ENCODE assay signal across 8 mouse cellular contexts in the genomic region with DNA sequence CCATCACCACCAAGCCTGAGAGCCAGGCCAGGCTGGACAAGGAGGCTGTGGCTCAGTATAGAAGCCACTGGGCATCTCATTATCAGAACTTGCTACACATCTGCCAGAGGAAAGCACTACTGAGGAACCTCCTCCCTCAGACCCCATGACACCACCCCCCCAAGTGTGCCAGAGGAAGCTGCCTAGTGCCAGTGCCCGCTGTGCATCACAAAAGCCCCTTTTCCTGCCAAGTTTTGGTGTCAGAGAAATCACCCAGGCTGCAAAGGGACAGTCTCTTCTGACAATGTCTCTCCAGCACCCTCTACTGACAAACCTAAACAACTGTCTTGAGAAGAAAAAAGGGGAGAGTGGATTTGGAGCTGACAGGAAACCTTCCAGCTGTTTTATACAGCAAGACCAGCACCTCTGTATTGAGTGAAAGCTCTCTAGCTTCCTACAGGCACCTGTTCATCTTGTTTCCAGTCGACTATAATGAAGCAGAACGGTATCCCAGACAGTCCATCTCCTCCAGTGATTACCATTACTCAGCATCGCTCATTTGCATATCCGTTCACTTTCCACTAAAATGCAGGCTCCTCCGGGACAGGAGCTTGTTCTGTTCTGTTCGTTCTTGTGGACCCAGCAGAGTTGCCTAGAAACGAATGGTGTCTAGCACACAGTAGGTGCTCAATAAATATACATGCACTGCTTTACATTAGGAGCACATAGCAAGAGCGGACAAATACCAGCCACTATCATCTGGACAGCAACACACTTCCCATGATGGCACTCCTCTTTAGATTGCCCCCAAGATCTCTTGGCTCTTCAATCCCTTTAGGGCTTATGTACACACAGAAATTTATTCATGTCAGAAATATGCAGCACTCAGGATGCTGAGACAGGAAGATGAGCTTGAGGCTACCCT. TPM values are rescaled to one million over a fixed set of nuclear protein-coding genes. Genes with fewer than 3 reads are reported as not detected.
DNase-seq lines count a peak whose midpoint lies in the region; ATAC-seq and TF ChIP-seq lines count a peak whose summit lies in the region.

No protein-coding gene starts in this region.

- H3K9ac ChIP-seq in ES-Bruce4 (ENCODE audit: low read depth, poor library complexity, severe bottlenecking), result no peak overlapping the region
- no peak overlapping the region for H3K9ac ChIP-seq in hindbrain, embryonic 13.5 days
- H3K9ac ChIP-seq in midbrain, embryonic 16.5 days (ENCODE audit: low read depth, low read length), result 0 out of 2 replicates have a peak overlapping the region, but pooled peaks have one; percentile 13

- peak; percentile 8 for TF ChIP-seq CTCF in ES-Bruce4 (IDR thresholded peaks at IDR 0.05; ENCODE audit: low read depth, low read length)

- peak; percentile 80 for ATAC-seq in hindbrain, embryonic 13.5 days (ENCODE audit: low FRiP score)
- peak; percentile 81 for ATAC-seq in midbrain, embryonic 16.5 days

- TF ChIP-seq POLR2A in ES-Bruce4 (IDR thresholded peaks at IDR 0.05; ENCODE audit: insufficient read depth, low read length), result no peak

- H3K27me3 ChIP-seq in ES-Bruce4 (ENCODE audit: control insufficient read depth, insufficient read depth, low read length, poor library complexity, severe bottlenecking), result no peaks in the 10 kb centered on the region
- no peaks in the 10 kb centered on the region for H3K27me3 ChIP-seq in hindbrain, embryonic 13.5 days
- H3K27me3 ChIP-seq in midbrain, embryonic 16.5 days (ENCODE audit: control insufficient read depth, insufficient read depth, low read depth, low read length), result no peaks in the 10 kb centered on the region

- peak; percentile 68 for DNase-seq in 3T3-L1 (ENCODE audit: low read depth, low spot score)
- DNase-seq in cerebellum, postnatal 36 days, result peak; percentile 28 to 40
- DNase-seq in layer of hippocampus, postnatal 25 days (ENCODE audit: extremely low spot score in 1 of 2, low spot score in 1 of 2), result peak; percentile 35 to 36
- no peak for DNase-seq in testis, postnatal 10 days (ENCODE audit: low spot score)
- DNase-seq in testis, postnatal 14 days (ENCODE audit: low spot score), result no peak

- TF ChIP-seq EP300 in ES-Bruce4 (IDR thresholded peaks at IDR 0.05; ENCODE audit: insufficient read depth, low read depth, low read length), result no peak

- H3K4me1 ChIP-seq in ES-Bruce4 (ENCODE audit: control insufficient read depth, insufficient read depth, low read length), result no peaks in the 10 kb centered on the region
- H3K4me1 ChIP-seq in hindbrain, embryonic 13.5 days (replicated peaks), result peaks cover 6% of the 10 kb centered on the region; the same call in 1 of the 2 replicates
- no peaks in the 10 kb centered on the region for H3K4me1 ChIP-seq in midbrain, embryonic 16.5 days (ENCODE audit: control insufficient read depth, insufficient read depth, low read length)

- no peaks in the 10 kb centered on the region for H3K9me3 ChIP-seq in ES-Bruce4 (replicated peaks; ENCODE audit: control insufficient read depth, insufficient read depth, low read length, poor library complexity, severe bottlenecking)
- no peaks in the 10 kb centered on the region for H3K9me3 ChIP-seq in hindbrain, embryonic 13.5 days
- no peaks in the 10 kb centered on the region for H3K9me3 ChIP-seq in midbrain, embryonic 16.5 days (replicated peaks; ENCODE audit: control insufficient read depth, low read length, poor library complexity, severe bottlenecking)

- peaks cover 34% of the 10 kb centered on the region for H3K36me3 ChIP-seq in ES-Bruce4 (ENCODE audit: control insufficient read depth, insufficient read depth, low read length, poor library complexity, severe bottlenecking)
- H3K36me3 ChIP-seq in hindbrain, embryonic 13.5 days, result peaks cover 30% of the 10 kb centered on the region
- peaks cover 10% of the 10 kb centered on the region for H3K36me3 ChIP-seq in midbrain, embryonic 16.5 days (ENCODE audit: control insufficient read depth, insufficient read depth, low read length)

- 52% methylated on average over 9 of the region's 9 CpGs for WGBS in hindbrain, embryonic 13.5 days
- 60% methylated on average over 9 of the region's 9 CpGs for WGBS in midbrain, embryonic 16.5 days

- H3K4me3 ChIP-seq in ES-Bruce4 (ENCODE audit: low read depth, low read length), result no peak overlapping the region
- H3K4me3 ChIP-seq in hindbrain, embryonic 13.5 days, result no peak overlapping the region
- no peak overlapping the region for H3K4me3 ChIP-seq in midbrain, embryonic 16.5 days (ENCODE audit: low read depth, low read length)

- no peak overlapping the region for H3K27ac ChIP-seq in ES-Bruce4 (ENCODE audit: insufficient read depth, low read length)
- no peak overlapping the region for H3K27ac ChIP-seq in hindbrain, embryonic 13.5 days
- H3K27ac ChIP-seq in midbrain, embryonic 16.5 days (ENCODE audit: low read length), result peak overlapping the region; percentile 31; the same call in 1 of the 2 replicates

- no peak overlapping the region for H3K4me2 ChIP-seq in hindbrain, embryonic 13.5 days
- no peak overlapping the region for H3K4me2 ChIP-seq in midbrain, embryonic 16.5 days (ENCODE audit: low read length)

RNA-seq across cellular contexts. Expression of a gene that starts 12.6 kb away (rescaled TPM):
- polyA plus RNA-seq in ES-Bruce4 (2011; ENCODE audit: insufficient read depth, insufficient read length, low read depth, missing spikeins), result 244 and 254 TPM in 2 replicates
- 373 and 377 TPM in 2 replicates for polyA plus RNA-seq in hindbrain, embryonic 13.5 days (2015; fragmentation: Nextera tagmentation; extraction: Ambion mirVana)
- 100 to 1,000 TPM; 101 to 123 TPM for total RNA-seq in layer of hippocampus, postnatal 25 days (2021)
- 286 and 305 TPM in 2 replicates for polyA plus RNA-seq in midbrain, embryonic 16.5 days (2015; fragmentation: Nextera tagmentation; extraction: Ambion mirVana)

RNA-seq across cellular contexts. Expression of a gene that starts 28.4 kb away (rescaled TPM):
- not detected in 2 replicates for polyA plus RNA-seq in ES-Bruce4 (2011; ENCODE audit: insufficient read depth, insufficient read length, low read depth, missing spikeins)
- polyA plus RNA-seq in hindbrain, embryonic 13.5 days (2015; fragmentation: Nextera tagmentation; extraction: Ambion mirVana), result not detected in 2 replicates
- total RNA-seq in layer of hippocampus, postnatal 25 days (2021), result under 1 TPM in 1 of 2 experiments, not detected in 1; 0.12 TPM
- polyA plus RNA-seq in midbrain, embryonic 16.5 days (2015; fragmentation: Nextera tagmentation; extraction: Ambion mirVana), result not detected in 2 replicates

RNA-seq across cellular contexts. Expression of a gene that starts 54.3 kb away (rescaled TPM):
- not detected in 2 replicates for polyA plus RNA-seq in ES-Bruce4 (2011; ENCODE audit: insufficient read depth, insufficient read length, low read depth, missing spikeins)
- polyA plus RNA-seq in hindbrain, embryonic 13.5 days (2015; fragmentation: Nextera tagmentation; extraction: Ambion mirVana), result 0.05 and 0.08 TPM in 2 replicates
- under 1 TPM; 0.16 to 0.17 TPM for total RNA-seq in layer of hippocampus, postnatal 25 days (2021)
- 0.65 and 0.75 TPM in 2 replicates for polyA plus RNA-seq in midbrain, embryonic 16.5 days (2015; fragmentation: Nextera tagmentation; extraction: Ambion mirVana)

Comparison
In these comparisons a context has a peak if more than half of its experiments do, and no peak if none do; other contexts are left out.
1. DNase-seq: peak in 3T3-L1 (single experiment), cerebellum, postnatal 36 days (2 of 2) and layer of hippocampus, postnatal 25 days (2 of 2); none in testis, postnatal 10 days (single experiment) and testis, postnatal 14 days (single experiment).